Mouse (Mus musculus) natural killer cell, adult 2 months (primary cell): ENCODE measurements around the gene Bcl11b.
A peak's percentile ranks its signal among the peaks of the same experiment; 100 is the strongest.

Source experiments
- DNase-seq, 2 experiments: peaks; one replicate each; pipeline ENCODE4 v3.0.0; 2022; ENCODE audit warnings: low spot score in 2 of 2

Gene Bcl11b

GRCm38 (mm10) chr12:107998746-107999145, 4.7 kb downstream of the Bcl11b start:
- DNase-seq, result peak; percentile 58 to 71

GRCm38 (mm10) chr12:107997901-107998300, 5.5 kb downstream of the Bcl11b start:
- DNase-seq, result no peak

DNA sequence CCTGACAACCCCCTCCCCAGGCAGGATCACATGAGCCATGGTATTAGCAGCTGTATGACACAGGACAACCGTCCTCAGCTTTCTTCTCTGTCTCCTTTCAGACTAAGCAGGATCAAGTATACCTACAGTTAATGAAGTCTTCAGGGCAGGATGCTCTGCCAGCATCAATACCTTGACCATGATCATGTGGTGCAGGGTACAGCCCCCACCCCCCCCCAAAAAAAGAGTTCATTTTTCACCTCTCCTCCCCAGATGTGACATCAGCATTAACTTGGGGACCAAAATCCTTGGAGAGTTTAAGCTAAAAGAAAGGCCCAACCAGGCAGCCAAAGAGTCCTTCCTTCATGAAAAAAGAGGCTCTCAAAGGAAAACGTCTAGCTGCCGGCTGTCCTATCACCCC, 6.2 kb downstream of the Bcl11b start:
- no peak for DNase-seq

DNA sequence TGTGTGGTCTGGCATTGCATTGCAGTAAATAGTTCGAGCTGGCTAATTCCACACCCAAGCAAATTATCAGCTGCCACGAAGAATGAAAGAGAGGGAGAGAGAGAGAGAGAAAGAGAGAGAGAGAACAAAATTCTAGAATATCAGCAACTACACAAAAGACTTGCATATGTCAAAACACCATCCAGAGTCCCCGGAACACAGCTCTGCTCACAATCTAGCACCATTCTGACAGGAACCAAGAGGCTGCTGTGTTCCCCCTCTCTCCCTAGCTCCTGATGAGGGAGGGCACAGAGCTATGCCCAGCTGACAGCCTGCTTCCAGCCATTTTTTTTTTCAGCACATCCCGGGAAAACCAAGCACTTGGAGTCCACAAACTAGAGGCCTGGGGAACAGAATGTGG, 6.6 kb downstream of the Bcl11b start:
- DNase-seq, result no peak

GRCm38 (mm10) chr12:107996216-107996615, 7.2 kb downstream of the Bcl11b start:
- DNase-seq, result no peak

- no peak for DNase-seq
These were observed 9.0 kb downstream of the Bcl11b start for GRCm38 (mm10) chr12:107994421-107994820.

- peak; percentile 60 for DNase-seq
These were observed 10.4 kb downstream of the Bcl11b start for GRCm38 (mm10) chr12:107993029-107993428.

GRCm38 (mm10) chr12:107991191-107991590, 12.2 kb downstream of the Bcl11b start:
- no peak for DNase-seq

- DNase-seq, result no peak
These were observed 20.2 kb downstream of the Bcl11b start for GRCm38 (mm10) chr12:107983211-107983610.

- no peak for DNase-seq
These were observed 21.1 kb downstream of the Bcl11b start for GRCm38 (mm10) chr12:107982306-107982705.

- no peak for DNase-seq
These were observed 22.2 kb downstream of the Bcl11b start for GRCm38 (mm10) chr12:107981231-107981630.

DNA sequence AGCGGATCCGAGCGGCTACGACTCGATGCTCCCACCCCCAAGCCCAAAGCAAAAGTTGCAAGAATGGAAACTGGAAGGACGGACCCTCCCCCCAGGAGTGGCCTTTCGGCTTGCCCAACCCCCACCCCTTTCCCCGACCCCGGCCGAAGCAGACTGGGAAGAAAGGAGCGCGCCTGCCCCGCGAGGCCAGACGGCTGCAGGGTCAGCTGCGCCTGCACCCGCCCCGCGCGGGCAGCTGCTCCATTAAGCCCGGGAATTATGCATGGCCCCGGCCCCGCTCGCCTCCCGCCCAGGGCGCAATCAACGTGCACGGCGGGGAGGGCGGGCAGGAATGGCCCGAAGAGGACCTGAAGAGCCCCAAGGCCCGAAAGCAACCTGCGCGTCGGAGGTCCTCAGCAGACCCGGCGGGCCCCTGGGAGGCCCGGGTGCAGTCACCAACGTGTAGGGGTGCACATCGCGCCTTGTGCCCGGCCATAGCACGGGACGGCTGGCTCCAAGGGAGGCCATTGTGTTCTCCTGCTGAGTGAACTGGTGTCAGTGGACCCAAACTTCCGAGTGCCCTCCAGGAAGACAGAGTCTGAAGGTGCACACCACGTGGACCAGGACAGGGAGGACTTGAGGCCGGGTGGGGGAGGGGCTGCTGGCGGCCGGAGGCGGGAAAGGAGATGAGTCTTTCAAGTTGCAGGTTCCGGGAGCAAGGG, 23.0 kb downstream of the Bcl11b start:
- no peak for DNase-seq

DNA sequence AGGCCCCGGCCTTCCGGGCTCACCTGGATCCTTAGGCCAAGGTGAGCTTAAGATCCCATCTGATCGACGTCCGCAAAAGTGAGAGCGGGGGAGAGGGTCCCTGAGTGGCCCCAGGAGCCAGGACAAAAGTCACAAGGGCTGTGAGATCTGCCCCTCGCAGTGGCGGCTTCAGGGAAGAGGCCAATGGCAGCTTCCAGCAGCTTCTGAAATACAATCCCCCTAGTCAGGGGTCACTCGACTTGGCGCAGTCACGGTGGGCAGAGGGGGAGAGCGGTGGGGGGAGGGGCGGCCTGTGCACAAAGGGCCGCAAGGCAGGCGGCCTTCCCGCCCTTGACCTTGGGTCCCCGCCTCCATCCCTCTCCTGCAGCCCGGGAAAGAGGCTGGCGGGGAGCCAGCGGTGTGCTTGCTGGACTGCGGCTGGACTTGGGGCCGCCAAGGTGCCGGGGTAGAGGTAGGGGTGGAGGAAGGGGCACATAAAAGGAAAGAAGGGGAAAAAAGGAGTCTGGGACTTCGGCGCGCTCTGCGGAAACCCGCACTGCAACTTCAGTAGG, 23.6 kb downstream of the Bcl11b start:
- DNase-seq, result no peak

- DNase-seq, result no peak
These were observed 24.6 kb downstream of the Bcl11b start for GRCm38 (mm10) chr12:107978736-107979255.

DNA sequence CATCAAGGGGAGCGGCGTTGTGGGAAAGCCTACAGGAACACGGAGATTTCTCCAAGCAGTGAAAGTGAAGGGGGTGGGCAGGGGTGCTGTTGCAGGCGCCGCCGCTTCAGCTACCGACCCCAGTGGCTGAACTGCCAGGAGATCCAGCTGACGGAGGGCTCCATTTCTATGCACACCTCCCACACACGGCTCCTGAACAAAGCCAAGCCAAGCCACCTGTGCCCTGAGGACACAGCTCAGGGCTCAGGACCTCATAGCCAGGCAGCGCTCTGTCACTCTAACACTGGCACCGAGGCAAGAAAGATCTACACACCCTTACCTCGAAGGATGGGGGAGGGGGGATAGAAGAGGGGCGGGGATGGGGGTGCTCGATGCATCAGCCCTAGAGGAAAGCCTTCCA, 25.3 kb downstream of the Bcl11b start:
- no peak for DNase-seq

- DNase-seq, result no peak
These were observed 25.9 kb downstream of the Bcl11b start for GRCm38 (mm10) chr12:107977534-107977933.

- DNase-seq, result no peak
These were observed 26.3 kb downstream of the Bcl11b start for GRCm38 (mm10) chr12:107977086-107977485.

DNA sequence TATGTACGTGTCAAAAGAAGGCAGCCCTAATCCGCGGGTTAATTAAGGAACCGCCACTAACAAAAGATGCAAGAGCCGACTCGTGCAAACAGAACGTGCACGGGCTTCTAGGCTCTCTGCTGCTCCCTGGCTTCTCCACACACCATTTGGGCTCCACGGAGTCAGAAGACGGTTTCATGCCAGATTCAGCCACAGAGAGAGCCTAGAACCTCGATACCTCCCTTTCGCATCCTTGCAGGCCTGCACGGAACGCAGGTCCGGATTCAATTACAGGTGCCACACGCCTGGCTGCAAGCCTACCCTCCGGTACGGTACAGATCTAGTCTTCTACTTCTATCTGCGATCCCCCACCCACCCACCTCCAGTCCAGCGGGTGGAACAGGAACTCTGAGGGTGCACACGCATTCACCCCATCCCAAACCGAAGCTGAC, 26.8 kb downstream of the Bcl11b start:
- no peak for DNase-seq

DNA sequence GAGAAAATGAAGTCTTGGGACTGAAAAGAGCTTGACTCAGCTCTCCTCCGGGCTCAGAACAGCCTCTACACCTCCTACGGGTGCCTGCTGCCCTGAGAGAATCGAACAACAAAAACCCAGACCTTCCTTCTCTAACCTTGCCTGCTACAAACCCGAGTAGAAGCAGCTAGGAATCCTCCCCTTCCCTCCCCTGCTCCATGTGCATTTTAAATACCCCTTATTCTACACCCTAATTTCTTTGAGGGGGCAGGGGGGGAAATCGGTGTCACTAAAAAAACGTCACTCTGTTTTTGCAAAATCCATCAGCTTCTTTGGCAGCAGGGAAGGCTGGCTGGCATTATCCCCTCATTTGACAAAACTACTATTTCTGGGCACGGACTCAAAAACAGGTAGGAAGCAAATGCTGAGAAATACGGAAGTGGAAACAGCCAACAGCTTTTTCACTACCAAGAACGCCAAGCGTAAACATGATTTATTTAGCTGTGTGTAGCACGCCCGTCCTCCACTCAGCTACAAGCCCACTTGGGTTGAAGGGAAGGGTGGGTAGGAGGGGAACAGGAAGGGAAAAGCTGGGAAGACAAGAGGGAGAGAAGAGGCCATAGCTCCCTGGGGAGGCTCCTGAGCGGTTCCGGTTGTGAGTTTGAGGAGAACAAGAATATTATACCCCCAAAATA, 27.4 kb downstream of the Bcl11b start:
- no peak for DNase-seq

- DNase-seq, result no peak
These were observed 27.9 kb downstream of the Bcl11b start for GRCm38 (mm10) chr12:107975479-107975896.

DNA sequence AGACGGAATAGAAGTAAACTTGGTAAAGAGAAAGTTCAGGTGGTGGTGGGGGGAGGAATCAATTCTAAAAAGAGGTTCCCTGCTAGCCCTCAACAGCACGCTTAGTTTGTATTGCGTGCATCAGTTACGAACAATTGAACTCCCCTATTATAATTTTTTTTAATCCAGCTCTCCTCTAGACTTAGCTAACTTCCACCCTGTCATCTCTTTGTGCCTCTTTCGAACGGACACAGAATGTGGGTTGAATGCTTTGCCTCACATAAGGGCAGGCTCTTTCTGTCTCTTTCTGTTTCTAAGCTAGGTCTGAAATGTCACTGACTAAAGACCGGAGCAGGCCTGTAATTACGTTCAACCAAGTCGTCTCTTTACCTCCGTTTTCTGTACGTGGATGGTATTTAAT, 28.9 kb downstream of the Bcl11b start:
- DNase-seq, result no peak

- DNase-seq, result no peak
These were observed 29.8 kb downstream of the Bcl11b start for GRCm38 (mm10) chr12:107973556-107974140.
